Mouse (Mus musculus): ENCODE results near the gene Gfod2. TPM values are rescaled to one million over a fixed set of nuclear protein-coding genes. Genes with fewer than 3 reads are reported as not detected.

The Gfod2 gene
- 6.0 TPM for total RNA-seq (2023)

GRCm38 (mm10) chr8:105758277-105759108 lies at the start of gene Gfod2:
Gene Gfod2 (minus strand): TSS chr8:105758664.

GRCm38 (mm10) chr8:105707498-105708403 lies 50.7 kb downstream of the Gfod2 start, which contains the start of the genes 4933405L10Rik and Enkd1:
Gene 4933405L10Rik (plus strand): TSS chr8:105707655.
Gene Enkd1 (minus strand): TSS chr8:105708210.

GRCm38 (mm10) chr8:105700966-105701824 lies 57.3 kb downstream of the Gfod2 start, which contains the start of the genes Acd and Pard6a:
Gene Acd (minus strand): TSS chr8:105701102.
Gene Pard6a (plus strand): TSS chr8:105701148.

GRCm38 (mm10) chr8:105685796-105686308 lies 72.6 kb downstream of the Gfod2 start, which contains the start of gene Carmil2:
Gene Carmil2 (plus strand): TSS chr8:105686274.

Other genes starting within 250 kb of the Gfod2 start
- not detected for gene Hsd11b2, start 239.9 kb downstream of the Gfod2 start, total RNA-seq (2023)
- 51.3 TPM for gene Atp6v0d1, start 192.6 kb downstream of the Gfod2 start, total RNA-seq (2023)
- 18.9 TPM for gene Ripor1, start 153.4 kb downstream of the Gfod2 start, total RNA-seq (2023)
- 148 TPM for gene Ctcf, start 122.1 kb downstream of the Gfod2 start, total RNA-seq (2023)
- gene Agrp, start 121.3 kb downstream of the Gfod2 start, total RNA-seq (2023) = not detected
- gene Carmil2, start 72.4 kb downstream of the Gfod2 start, total RNA-seq (2023) = 126 TPM
- 52.6 TPM for gene Acd, start 57.6 kb downstream of the Gfod2 start, total RNA-seq (2023)
- gene Pard6a, start 57.5 kb downstream of the Gfod2 start, total RNA-seq (2023) = 10.6 TPM
- gene 4933405L10Rik, start 51.0 kb downstream of the Gfod2 start, total RNA-seq (2023) = not detected
- gene Enkd1, start 50.5 kb downstream of the Gfod2 start, total RNA-seq (2023) = 2.9 TPM
- 44.5 TPM for gene Ranbp10, start 68.7 kb upstream of the Gfod2 start, total RNA-seq (2023)
- gene Tsnaxip1, start 69.1 kb upstream of the Gfod2 start, total RNA-seq (2023) = 0.24 TPM
- gene Cenpt, start 94.6 kb upstream of the Gfod2 start, total RNA-seq (2023) = 18.6 TPM
- 18.5 TPM for gene Thap11, start 96.5 kb upstream of the Gfod2 start, total RNA-seq (2023)
- 18.0 TPM for gene Nutf2, start 101.9 kb upstream of the Gfod2 start, total RNA-seq (2023)
- 87.4 TPM for gene Edc4, start 122.2 kb upstream of the Gfod2 start, total RNA-seq (2023)
- not detected for gene Nrn1l, start 134.9 kb upstream of the Gfod2 start, total RNA-seq (2023)
- gene Pskh1, start 141.8 kb upstream of the Gfod2 start, total RNA-seq (2023) = 23.3 TPM
- 6.9 TPM for gene Ctrl, start 175.2 kb upstream of the Gfod2 start, total RNA-seq (2023)
- gene Psmb10, start 179.8 kb upstream of the Gfod2 start, total RNA-seq (2023) = 138 TPM
- gene Lcat, start 184.7 kb upstream of the Gfod2 start, total RNA-seq (2023) = not detected
- 17.1 TPM for gene Slc12a4, start 207.4 kb upstream of the Gfod2 start, total RNA-seq (2023)
- not detected for gene Dpep3, start 220.8 kb upstream of the Gfod2 start, total RNA-seq (2023)
- 17.1 TPM for gene Dus2, start 232.7 kb upstream of the Gfod2 start, total RNA-seq (2023)
- not detected for gene Dpep2nb, start 247.3 kb upstream of the Gfod2 start, total RNA-seq (2023)

Data from CD8-positive naive resting alpha-beta T cell, adult 57 days (primary cell).